Mouse (Mus musculus): ENCODE measurements at regions not wholly inside any gene's neighbourhood (a gene's known extent, or its start where the extent isn't known, plus 50 kb on each side); places are given as distances from the start of the nearest gene placed in this dataset.

DNA sequence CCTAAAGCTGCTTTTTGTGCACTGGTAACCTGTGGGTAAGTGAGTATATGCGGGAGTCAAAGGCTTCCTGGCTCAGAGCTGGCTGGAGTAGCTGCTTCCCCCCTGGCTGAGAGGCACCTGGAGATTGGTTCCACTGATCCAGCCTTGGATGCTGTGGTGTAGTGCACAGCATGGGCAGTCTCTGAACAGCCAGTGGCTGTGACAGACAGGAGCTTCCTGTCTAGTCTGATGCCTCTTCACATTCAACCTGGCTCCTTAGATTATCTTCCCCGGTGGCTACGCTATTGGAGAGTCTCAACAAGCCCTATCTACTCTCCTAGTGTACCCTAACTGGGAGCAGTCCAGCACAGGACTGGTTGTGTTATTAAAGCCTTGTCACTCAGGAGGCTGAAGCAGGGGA, 160.4 kb upstream of the Adgrl2 start:
- DNase-seq: no peak

GRCm38 (mm10) chr3:149148608-149149007, 158.3 kb upstream of the Adgrl2 start:
- DNase-seq: no peak

DNA sequence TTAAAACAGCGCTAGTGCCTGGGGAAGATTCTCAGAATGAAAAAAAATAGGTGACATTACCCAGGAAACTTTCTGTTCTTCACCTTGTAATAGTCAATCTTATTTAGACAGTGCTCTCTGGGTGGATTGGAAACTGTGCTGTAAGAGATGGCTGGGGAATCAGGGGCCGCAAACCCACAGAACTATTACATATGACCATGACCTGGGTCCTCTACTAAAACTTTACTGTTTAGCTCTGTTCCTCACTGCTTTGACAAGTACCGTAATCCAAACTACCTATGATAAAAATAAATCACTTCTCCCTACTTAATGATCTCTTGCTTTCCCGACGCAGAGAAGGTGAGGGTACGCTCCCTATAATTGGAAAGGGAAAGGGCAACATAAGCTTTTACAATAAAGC, 157.6 kb upstream of the Adgrl2 start:
- no peak for DNase-seq

- no peak for DNase-seq
Measured at GRCm38 (mm10) chr3:149146673-149147072, 156.3 kb upstream of the Adgrl2 start.

DNA sequence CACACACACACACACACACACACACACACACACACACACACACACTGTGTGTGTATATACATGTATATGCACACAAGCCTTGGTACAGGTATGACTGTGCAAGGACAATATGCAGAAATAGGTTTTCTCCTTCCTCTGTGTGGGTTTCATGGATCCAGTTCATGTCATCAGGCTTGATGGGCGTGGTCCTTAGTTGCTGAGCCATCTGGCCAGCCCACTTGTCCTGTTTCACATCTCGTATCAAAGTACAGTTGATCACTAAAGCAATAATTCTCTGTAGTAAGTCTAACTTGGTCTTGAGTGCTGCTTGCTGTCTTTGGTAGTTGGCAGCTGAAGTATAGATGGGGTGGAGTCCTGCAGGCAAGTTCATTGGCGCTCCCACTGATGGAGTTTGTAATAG, 150.1 kb upstream of the Adgrl2 start:
- DNase-seq: no peak

GRCm38 (mm10) chr3:149134028-149134938, 143.9 kb upstream of the Adgrl2 start:
- no peak for DNase-seq

- no peak for DNase-seq
Measured at GRCm38 (mm10) chr3:149118806-149119205, 128.5 kb upstream of the Adgrl2 start.

DNA sequence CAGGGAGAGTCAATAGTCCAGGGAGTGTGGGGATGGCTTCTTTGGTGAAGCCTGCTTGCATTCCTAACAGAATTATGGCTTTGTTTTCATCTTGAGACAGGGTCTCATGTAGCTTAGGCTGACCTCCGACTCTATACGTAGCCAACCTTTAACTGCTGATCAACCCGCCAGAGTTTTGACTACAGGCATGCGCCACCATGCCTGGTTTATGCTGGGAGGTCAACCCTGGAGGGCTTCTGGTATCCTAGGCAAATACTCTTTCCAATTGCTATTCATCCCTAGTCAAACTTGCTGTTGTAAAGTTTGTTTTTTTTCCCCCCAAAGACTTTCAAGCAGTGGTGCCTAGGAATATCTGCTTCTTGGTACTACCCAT, 127.3 kb upstream of the Adgrl2 start:
- DNase-seq: no peak

DNA sequence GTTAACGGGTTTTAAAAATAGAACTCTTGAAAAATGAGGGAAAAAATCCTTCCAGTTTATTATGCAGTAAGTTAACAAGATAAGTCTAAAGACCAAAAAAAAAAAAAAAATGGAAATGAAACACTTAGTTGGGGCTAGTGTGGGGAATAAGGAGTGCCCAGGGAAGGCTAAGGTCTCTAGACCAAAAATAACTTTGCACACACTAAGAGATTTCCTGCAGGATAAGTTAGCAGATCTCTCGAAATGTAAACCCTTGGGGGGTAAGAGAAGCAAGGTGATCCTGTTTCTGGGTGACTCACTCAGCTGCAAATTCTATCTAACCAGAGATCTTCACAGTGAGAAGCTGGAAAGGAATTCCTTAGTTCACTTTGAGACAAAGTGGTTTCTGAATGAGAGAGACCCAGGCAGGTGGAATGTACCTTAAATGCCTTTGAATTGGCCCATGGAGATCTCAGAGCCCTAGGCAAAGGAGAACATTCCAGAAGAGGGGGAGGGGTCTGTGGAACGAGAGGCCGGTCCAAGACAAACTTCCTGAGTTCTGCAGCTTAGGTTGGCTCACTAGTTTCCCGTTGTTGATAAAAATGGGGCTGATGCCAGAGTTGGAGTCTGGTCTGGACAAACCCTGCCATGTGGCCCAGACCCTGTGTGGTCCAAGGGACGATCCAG, 126.8 kb upstream of the Adgrl2 start:
- DNase-seq: peak; percentile 78

DNA sequence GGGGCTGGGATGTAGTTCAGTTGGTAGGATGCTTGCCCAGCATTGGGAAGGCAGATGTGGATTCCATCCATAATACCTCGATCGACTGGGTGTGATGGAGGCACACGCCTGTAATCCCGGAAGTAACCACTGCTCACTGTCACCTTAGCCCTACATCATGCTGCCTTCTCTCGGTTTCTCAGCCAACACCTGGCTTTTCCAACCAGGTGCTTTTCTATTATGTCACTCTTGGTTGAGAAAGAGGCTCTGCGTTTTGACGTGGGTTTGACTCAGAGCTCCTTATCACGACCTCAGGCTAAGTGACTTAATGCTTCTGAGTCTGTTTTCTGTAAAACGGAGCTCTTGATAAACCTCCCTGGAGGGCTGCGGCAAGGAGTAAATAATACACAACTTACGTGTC, 126.2 kb upstream of the Adgrl2 start:
- DNase-seq: no peak

- peak; percentile 14 for DNase-seq
Measured at GRCm38 (mm10) chr3:149115901-149116300, 125.5 kb upstream of the Adgrl2 start.

DNA sequence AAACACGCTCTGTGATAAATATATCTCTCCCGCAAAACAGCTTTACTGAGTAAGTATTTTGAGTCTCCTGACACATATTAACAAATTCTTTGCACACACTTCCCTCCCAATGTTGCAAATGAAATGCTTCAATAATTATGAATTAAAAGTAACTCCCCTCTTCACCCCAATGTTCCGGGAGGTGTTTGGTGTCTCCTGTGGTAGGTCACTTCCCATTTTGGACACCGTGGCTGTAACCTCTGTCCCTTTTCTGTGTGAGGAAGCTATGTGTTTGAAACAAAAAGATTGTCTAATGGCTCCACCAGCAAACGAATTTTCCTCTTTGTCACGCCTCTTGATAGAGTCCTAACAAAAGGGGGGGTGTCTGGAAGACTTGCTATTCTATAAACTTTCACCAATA, 122.5 kb upstream of the Adgrl2 start:
- DNase-seq: no peak

DNA sequence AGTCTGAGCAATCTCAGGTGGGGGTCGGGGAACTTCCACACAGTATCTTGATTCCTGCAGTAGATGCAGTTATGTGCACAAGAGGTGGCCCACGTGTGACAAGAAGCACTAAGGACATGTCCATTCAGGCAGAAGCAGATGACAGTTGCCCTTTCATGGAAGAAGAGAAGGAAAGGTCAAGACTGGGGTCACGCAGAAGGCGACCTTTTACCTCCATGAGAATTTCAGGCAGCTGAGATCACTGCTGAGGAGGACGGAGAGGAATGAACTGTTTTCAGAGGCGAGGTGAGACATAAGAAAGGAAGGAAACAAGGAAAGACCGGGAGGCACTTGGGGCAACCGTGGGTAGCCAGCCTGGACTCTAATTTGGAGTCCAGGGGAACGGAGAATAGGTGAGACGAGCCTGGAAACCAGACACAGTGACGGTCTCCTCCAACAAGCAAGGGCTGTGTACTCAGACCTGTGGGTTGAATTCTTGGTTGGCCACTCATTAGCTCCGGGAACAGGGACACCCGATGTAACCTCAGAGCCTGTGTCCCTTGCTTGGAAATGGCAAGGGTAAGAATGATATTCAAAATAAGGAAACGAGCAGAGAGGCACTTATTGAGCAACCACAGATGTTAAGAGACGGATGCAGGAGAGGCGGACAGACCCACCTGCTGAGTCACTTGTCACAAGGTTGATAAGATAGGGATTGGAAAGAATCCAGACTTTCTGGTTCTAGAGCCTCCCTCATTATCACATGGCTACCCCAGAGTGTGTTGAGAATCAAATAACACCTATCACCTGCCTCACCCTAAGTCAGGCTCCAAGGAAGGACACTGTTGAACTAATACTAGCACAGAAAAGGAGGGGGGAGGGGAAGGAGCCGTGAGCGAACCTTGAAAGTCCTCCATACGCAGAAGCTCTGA, 121.4 kb upstream of the Adgrl2 start:
- peak; percentile 16 for DNase-seq

DNA sequence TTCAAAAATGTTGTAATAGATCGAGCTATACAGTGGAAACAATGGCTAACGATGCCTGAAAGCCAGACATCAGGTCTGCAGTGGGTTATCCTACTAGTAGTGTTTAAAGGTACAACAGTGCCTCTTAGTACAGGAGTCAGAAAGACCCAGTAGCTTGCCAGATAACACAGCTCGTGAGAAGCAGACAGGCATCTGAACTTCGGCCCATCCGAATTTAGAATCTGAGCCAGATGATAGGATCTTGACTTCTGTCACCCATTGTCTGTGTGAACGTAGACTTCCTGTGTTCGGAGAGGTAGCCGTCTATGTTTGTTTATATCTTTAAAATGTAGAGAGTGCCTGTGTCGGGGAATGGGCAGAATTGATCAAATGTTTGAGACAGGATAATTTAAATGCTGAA, 120.5 kb upstream of the Adgrl2 start:
- peak; percentile 35 for DNase-seq

- DNase-seq: no peak
Measured at GRCm38 (mm10) chr3:149105709-149106450, 115.5 kb upstream of the Adgrl2 start.

DNA sequence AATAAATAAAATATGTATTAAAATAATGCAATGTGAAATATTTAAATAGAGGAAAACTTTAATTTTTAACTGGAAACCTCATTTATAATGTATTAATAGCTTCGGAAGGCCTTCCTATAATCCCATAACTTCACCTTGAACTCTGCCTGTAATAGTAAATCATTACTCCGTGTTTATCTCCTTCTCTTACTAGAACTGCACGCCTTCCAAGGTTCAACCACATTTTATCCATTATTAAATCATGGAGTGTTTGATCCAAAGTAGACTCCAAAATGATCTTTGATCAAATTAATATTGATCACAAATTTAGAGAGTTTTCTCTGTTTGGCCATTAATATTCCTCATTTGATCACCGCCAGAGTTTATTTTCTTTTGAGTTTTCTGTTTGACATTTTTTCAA, 114.8 kb upstream of the Adgrl2 start:
- DNase-seq: no peak

DNA sequence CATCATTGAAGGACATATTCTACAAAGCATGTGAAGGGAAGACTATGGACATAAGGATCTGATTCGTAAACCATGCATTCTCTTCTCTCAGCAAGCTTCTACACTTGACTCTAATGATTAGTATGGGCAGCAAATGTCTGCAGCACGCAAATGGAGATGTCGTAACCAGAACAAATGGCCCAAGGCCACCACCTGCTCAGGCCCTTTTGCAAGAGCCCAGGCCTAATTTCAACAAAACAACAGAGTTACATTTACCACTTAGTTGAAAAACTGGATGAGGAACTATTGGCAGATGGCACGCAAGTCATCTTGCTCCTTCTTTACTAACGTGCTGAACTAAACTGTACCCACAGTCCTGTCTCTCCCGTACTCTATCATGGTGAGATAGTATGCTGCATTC, 113.7 kb upstream of the Adgrl2 start:
- no peak for DNase-seq

DNA sequence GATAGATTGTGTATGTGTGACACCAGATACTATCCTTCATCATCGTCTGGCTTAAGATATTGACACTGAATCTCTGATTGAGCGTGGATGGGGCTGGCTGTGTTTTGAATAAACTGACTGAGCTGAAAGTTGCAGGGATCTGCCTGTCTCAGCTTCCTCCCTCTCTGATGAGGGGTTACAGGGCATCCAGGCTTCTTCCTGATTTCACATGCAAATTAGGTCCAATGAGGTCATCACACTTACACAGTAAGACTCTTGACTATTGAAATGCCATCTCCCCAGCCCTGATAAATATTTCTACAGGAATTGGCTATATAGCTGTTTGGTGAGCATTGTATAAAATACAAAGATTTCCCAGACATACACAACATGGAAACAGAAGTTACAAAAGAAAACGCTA, 113.1 kb upstream of the Adgrl2 start:
- DNase-seq: no peak

DNA sequence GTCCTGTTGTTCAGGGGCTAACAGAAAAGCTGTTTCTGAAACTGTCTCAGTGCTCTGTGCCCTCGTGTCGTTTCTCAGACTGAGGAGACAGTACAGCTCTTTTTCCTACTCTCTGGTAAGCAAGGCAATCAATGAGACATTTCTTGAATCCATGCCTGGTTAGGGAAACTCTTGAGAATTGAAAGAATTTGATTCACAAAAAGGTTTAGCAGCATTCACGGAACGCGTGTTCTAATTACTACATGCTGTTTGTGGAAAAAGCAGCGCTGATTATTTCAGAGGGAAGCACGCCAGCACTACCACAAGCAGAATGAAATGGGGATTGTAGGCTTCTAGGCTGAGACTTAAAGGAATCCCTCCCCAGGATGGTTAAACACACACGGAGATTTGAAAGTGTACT, 112.5 kb upstream of the Adgrl2 start:
- no peak for DNase-seq

DNA sequence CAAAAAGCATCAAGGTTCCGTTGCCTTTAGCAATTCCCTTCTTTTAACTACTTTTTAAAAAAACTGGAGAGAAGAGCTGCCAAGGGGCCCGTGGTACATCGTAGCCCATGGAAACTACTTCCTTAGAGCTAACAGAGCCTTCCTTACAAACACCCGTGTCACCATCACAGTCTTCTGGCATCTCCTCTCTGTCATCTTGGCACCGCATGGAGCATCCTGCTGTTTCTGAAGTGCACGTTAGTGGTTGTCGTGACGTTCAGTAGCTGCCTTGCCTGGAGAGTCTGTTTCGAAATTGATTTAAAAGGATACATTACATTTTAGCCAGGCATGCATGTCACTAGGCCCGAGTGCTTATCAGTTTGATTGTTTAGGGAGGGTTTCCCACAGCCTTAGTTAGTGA, 111.4 kb upstream of the Adgrl2 start:
- no peak for DNase-seq

DNA sequence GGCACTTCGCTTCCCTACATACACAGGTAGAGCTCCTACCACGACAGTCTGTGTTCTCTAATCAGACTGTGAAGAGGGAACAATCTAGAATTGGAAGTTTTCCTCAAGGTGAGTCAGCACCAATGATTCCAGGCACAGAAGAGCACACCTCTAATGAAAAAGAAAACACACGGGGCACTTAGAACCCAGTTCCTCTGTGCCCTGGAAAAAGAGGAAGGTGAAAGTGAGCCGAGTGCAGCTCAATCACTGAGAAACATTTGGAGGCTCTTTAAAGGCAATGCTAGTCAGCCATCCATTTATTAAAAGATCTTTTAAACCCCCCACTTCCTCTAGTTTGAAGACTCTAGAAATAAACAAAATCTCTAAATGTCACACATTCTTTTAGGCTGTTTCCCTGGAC, 108.4 kb upstream of the Adgrl2 start:
- no peak for DNase-seq

DNA sequence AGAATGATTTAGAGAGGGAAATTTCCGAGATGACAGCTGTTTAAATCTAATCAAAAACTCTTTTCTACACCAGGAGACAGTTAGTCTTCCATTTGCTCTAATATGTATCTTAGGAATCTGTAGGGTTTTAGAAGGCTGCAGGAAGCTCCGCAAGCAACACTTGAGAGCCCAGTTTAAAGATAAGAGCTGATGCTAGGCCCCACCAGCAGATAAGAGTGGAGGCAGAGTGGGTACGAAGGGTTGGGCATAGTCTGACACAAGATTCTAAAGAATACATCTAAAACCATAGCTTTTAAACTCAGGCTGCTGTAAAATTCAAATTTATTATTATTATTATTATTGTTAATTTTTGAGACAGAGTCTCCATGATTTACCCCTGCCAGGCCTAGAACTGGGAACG, 106.7 kb upstream of the Adgrl2 start:
- DNase-seq: no peak

DNA sequence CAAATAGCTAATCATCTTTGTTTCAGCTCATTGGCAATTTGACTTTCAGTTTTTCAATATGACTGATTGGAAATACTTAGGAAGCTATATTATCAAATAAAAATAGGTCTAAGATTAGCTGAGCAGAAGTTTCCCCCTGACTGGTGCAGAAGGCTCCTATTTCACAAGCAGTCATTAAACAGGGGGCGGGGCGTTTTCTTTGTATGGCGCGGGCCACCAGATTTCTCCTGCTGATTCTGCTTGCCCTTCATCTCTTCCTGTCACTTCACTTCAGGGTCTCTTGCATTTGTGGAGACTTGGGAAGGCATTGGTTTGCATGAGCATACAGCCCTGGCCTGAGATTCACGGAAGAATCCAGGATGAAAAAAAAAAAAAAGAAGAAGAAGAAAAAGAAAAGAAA, 102.3 kb upstream of the Adgrl2 start:
- peak; percentile 13 for DNase-seq

All from lung, postnatal 10 days (tissue).